Mouse (Mus musculus): ENCODE data around the gene B3gntl1.

GRCm38 (mm10) chr11:121645394-121645793 is 27.6 kb downstream of the B3gntl1 start:
- TF ChIP-seq GATA1 (IDR thresholded peaks at IDR 0.05; ENCODE audit: low read length) = no peak
- TF ChIP-seq TAL1 (IDR thresholded peaks at IDR 0.05; ENCODE audit: low read length) = no peak

Measured in erythroblast, embryonic 14.5 days (primary cell).